Mouse (Mus musculus) mammary gland, adult 2 months (tissue): ENCODE measurements around the gene Babam2. TPM values are rescaled to one million over a fixed set of nuclear protein-coding genes. Genes with fewer than 3 reads are reported as not detected.

Experiments used
- polyA plus RNA-seq: library from polyadenylated mRNA; depleted of rRNA; stranded (reverse); fragments of >200 nt; gene quantifications from 2 replicates; pipeline ENCODE4 v1.2.3, GENCODE M21; 2012; ENCODE audit warnings: low replicate concordance; rRNA removed

The Babam2 gene
- 27.1 and 46.5 TPM in 2 replicates for polyA plus RNA-seq

GRCm38 (mm10) chr5:31697644-31698296 lies at the start of gene Babam2:
Gene Babam2, plus strand, starts transcription at chr5:31697684.

GRCm38 (mm10) chr5:31696971-31697643 lies 377 bp upstream of the Babam2 start, which contains the start of gene Rbks:
Gene Rbks, minus strand, starts transcription at chr5:31697627.

Other genes with a start within 250 kb of the Babam2 start
- 6.7 and 12.7 TPM in 2 replicates for gene Zfp512, start 245.3 kb upstream of the Babam2 start, polyA plus RNA-seq
- not detected in 2 replicates for gene 4930548H24Rik, start 211.9 kb upstream of the Babam2 start, polyA plus RNA-seq
- 15.1 and 15.2 TPM in 2 replicates for gene Gpn1, start 202.9 kb upstream of the Babam2 start, polyA plus RNA-seq
- 13.8 and 15.6 TPM in 2 replicates for gene Slc4a1ap, start 170.7 kb upstream of the Babam2 start, polyA plus RNA-seq
- 10.9 and 16.4 TPM in 2 replicates for gene Supt7l, start 169.9 kb upstream of the Babam2 start, polyA plus RNA-seq
- 13.2 and 32.1 TPM in 2 replicates for gene Mrpl33, start 100.7 kb upstream of the Babam2 start, polyA plus RNA-seq
- 3.7 and 4.5 TPM in 2 replicates for gene Rbks, start 57 bp upstream of the Babam2 start, polyA plus RNA-seq